Mouse (Mus musculus): Measurements from ENCODE around the gene Trim39.
A peak's percentile ranks its signal among the peaks of the same experiment; 100 is the strongest.
"Not testable (repeated sequence)": the region's sequence is repeated elsewhere in the genome, so short reads cannot be mapped to it uniquely, and the experiment has no call there.

The Trim39 gene

DNA sequence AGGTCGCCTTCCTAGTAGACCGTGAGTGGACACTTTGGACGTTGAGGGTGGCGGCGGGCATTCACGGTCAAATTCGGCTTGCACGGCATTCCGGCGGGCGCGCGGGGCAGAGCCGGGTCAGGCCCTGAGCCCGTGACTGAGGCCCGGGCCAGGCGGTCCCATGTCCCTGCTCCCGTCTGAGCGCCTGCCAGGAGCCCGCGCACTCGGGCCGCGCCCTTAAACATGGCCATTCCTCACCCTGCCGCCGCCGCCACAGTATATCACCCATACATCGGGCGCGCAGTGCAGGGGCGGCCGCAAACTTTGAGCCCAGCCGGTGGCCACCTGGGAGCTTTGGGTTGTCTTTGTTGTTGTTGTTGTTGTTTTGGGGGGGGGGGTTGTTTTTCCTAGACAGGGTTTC, 23.2 kb downstream of the Trim39 start:
- no peak for DNase-seq (ENCODE audit: low spot score in 2 of 2)

DNA sequence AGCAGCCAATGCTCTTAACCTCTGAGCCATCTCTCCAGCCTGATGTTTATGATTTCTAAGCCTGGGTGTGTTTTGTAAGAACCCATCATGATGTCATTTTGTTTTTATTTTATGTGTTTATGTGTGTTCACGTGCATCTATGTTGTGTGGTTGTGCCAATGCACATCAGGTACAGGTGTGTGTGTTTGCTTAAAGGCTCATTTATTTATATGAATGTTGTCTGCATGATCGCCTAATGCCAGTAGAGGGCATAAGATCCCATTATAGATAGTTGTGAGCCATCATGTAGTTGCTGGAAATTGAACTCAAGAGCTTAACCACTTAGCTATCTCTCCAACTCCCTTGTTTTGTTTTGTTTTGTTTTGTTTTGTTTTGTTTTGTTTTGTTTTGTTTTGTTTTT, 26.3 kb downstream of the Trim39 start:
- DNase-seq (ENCODE audit: low spot score in 2 of 2) = no peak

DNA sequence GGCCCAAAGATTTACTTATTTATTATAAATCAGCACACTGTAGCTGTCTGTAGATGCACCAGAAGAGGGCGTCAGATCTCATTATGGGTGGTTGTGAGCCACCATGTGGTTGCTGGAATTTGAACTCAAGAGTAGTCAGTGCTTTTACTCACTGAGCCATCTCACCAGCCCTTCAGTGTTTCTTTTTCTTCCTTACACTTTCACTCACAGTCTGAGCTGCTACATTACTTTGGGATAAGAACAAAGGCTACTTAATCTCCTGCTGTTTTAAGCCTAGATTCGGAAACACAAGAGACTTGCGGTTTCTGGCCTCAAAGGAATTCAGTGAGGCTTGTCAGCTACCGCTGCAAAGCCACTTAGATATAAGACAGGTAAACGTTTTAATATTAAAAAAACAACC, 28.0 kb downstream of the Trim39 start:
- DNase-seq (ENCODE audit: low spot score in 2 of 2) = no peak

DNA sequence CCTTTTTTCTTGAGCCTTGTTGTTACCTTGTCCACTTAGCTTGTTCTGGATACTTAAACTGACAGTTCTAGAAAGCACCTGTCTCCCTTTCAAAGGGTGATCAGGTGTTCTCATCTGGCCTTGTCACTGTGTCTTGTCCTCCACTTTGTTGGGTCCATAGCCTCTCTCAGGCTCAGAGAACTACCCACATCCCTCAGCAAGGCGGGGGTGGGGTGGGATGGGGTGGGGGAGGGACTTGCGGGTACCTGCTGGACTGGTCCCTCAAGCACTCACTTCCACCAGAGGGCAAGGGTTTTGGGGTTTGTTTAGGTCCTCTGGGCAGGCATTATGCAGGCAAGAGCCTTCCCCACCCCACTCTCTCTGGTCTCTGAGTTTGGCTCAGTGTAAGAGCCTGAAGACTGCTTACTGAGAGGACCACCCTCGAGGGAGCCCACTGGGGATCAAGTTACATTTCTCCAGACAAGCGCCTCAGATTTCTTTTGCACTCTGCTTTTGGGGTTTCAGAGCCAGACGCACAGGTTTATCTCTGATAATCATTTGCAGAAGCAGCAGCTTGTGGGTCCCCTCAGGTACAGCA, 31.3 kb downstream of the Trim39 start:
- DNase-seq (ENCODE audit: low spot score in 2 of 2) = no peak

DNA sequence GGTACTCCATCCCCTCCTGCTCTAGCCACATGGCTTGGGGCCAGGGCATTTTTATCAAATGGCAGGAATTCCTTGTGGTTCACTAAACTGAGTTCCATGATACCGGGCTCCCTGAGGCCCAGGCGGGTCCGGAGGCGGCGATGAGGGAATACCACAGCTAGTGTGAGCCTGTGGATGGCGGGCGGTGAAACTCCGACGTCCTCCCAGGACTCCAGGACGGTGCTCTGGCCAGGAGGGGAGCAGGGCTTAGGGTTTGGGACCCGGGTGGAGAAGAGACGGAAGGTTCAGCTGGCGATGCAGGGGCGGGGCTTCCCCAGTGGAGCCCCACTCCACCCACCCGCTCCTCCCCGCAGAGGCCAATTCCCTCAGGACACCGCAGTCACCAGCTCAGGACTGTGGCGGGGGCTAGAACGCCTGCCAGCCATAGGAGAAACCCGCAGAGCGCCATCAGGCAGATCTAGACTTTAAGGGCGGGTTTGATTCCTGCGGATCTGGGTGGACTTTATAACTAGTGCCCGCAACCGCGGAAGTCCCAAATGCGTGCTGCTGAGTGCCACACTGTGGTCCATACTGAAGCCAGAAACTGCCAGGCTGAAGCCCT, 34.6 kb downstream of the Trim39 start:
- no peak for DNase-seq (ENCODE audit: low spot score in 2 of 2)

DNA sequence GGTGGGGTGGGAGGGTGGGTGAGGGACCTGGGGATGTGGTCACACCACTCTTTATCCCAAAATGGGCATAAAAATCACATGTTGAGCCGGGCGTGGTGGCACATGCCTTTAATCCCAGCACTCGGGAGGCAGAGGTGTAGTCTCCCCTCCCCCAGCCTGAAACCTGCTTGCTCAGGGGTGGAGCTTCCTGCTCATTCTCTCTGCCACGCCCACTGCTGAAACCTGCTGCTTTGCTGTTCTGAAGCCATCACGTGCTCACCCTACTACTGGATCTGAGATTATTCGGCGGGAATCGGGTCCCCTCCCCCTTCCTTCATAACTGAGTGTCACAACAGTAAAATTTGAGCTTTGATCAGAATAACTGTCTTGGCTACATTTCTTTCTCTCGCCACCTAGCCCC, 36.7 kb downstream of the Trim39 start:
- DNase-seq (ENCODE audit: low spot score in 2 of 2) = not testable (repeated sequence)

DNA sequence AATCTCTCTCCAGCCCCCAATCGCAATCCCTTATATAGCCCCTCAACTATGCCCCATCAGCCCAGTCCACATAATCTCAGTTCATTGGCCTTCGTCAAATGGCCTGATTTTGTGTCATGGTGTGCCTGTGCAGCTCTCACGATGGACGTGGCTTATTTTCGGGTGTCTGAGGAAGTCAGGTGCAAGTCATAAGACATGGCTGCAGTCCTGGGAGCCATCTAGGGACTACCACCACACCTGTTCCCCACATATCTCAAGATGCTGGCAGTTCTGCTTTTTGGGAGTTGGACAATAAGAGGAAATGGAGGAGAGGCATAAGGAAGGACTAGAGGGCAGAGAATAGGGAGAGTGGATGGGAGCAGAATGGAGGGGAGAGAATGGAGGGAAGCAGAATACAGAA, 38.5 kb downstream of the Trim39 start:
- DNase-seq (ENCODE audit: low spot score in 2 of 2) = no peak

DNA sequence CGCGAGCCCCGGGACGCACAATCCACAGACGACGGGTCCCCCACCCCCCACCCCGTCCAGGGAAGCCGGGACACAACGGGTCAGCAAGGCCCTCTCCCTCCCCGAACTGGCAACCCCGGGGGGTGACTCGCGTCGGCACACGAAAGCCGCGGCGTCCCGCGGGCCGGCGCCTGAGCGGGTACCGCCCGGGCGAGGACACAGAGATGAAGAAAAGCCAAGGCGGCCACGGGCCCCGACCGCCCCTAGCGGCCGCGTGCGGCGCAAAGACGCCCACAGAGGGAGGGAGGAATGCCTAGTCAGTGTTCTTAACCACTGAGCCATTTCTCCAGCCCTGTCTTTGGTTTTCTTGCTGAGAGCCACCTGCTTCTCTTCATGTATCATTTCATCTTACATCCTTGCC, 40.7 kb downstream of the Trim39 start:
- DNase-seq (ENCODE audit: low spot score in 2 of 2) = peak; percentile 11 to 24

DNA sequence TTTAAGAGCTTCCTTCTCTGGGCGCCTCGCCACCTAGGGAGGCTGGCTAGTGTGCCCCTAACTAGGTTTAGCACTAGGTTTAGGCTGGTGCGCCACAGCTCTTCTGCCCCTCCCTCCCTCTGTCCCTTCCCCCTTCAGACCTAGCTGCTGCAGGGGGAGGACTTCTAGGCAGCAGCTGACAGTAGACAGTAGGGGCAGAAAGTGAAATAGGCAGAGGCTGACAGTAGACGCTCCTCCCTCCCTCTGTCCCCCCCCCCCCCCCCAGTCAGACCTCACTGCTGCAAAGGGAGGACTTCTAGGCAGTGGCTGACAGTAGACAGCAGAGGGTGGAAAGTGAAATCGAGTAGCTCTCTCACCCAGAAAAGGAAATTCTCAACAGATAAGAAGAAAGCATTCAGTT, 43.0 kb downstream of the Trim39 start:
- no peak for DNase-seq (ENCODE audit: low spot score in 2 of 2)

DNA sequence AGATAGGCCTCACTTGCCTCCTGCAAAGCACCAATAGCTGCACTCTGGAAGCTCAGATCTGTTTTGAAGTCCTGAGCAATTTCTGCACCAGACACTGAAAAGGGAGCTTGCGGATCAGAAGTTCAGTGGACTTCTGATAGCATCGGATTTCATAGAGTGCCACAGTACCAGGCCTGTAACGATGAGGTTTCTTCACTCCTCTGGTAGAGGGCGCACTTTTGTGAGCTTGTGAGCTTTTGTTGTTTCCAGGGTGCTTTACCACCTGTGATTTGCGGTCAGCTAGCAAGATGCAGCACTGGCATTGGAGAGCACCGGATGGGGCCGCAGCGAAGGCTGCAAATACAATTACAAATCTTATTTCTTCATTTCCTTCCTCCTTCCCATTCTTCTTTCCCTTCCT, 45.1 kb downstream of the Trim39 start:
- DNase-seq (ENCODE audit: low spot score in 2 of 2) = no peak

DNA sequence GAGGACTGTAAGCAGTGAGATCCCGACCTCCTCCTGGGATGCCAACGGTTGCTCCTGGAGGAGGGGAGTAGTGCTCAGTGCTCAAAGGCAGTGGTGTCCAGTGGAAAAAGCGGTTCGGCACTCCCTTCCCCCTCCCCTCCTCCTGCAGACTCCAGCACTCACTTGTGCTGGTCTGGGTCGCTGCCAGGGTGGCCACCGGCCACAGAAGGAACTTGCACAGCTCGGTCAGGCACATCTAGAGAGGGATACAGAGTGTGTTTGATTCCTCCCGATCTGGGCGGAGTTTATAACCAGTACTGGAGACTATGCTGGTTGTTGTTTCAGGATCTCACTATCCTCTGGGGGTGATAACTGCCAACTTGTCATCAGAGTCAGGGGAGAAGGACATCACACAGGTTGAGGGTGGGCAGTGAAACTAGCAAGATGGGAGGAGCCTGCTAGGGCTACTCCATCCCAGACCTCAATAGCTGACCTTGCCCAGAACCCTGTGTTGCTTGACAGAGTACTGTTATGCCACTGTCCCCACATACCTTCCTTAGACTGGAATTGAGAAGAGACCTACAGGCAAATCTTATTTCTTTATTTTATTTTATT, 46.7 kb downstream of the Trim39 start:
- no peak for DNase-seq (ENCODE audit: low spot score in 2 of 2)

DNA sequence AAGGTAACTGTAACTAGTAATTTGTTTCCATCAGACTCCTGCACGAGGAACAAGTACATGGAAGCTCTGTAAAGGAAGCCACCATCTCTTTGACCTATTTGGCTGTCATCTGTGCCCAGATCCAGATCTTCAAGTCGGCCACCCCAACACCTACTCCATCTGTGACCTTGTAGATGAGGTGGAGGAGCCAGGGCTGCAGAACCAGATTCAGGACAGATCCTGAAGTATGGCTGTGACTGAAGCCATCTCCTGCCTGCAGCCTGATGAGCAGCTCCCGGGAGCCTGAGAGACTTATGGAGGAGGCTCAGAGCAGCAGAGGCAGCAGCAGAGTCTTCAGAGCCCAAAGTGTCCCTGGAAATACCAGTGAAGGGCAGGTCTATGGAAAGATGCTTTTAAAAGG, 47.6 kb downstream of the Trim39 start:
- DNase-seq (ENCODE audit: low spot score in 2 of 2) = no peak

DNA sequence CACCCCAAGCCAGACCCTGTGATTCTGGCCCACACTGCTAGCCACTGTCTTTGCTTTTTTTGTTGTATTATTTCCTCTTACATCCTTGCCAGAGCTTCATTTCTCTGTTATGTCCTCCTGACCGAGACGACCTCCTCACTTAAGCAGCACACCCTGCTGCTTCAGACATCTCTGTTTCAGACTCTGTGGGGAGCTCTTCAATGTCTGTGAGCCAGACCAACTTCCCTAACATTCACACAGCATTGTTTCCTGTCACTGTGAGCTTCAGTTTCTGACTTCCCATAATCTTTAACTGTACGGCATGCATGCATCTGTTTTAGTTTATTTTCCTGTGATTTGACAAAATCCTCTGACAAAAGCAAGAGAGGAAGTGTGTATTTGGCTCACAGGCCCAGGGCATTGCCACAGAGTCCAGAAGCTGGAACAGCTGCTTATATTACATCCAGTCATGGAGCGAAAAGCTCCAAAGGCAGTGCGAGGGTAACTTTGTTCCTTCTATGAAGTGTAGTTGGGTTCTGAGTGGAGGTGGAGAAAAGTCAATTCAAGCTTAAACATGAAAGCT, 53.4 kb downstream of the Trim39 start:
- no peak for DNase-seq (ENCODE audit: low spot score in 2 of 2)

DNA sequence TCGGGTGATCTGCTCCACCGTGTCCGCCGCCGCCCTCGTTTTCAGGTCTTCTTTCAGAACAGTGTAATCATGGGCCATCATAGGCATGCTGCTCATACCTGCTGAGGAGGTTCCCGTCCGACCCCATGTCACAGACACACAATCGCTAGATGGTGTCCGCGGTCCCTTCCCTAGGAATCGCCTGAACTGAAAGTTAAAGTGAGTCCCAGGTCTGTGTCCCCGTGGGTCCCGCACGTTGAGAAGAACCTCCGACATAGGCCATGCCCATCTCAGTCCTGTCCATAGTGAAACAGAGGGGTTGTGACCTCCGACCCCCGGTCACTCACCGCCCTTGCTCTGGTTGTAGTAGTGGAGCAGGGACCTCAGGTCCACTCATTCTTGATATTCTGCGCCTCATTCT, 56.5 kb downstream of the Trim39 start:
- DNase-seq (ENCODE audit: low spot score in 2 of 2) = no peak

Data from frontal cortex, postnatal 25 days (tissue).